Mouse (Mus musculus): ENCODE results near the gene Zfp579.

- TF ChIP-seq GATA1 (IDR thresholded peaks at IDR 0.05; ENCODE audit: low read length): no peak
- no peak for TF ChIP-seq TAL1 (IDR thresholded peaks at IDR 0.05; ENCODE audit: low read length)
Observed at GRCm38 (mm10) chr7:4971068-4971467, 24.9 kb downstream of the Zfp579 start, which contains the start of gene Sbk3.

All from erythroblast, embryonic 14.5 days (primary cell).